In genomic region chr6:71339351-71339750, GRCm38 (mm10) we compare ENCODE assay signal across 16 mouse cellular contexts. TPM values are rescaled to one million over a fixed set of nuclear protein-coding genes. Genes with fewer than 3 reads are reported as not detected.
"Had no signal": no experiment of that assay in that cellular context is flagged by ENCODE, and none has a peak within 500 bp of the region (broad histone marks: within the 10 kb centered on the region; RNA-seq: fewer than 3 reads in every experiment).

No protein-coding gene starts in this region.

- H3K4me1 ChIP-seq: limb, embryonic 13.5 days; liver, embryonic 15.5 days; neural tube, embryonic 12.5 days had no signal

- H3K27ac ChIP-seq: kidney, postnatal 0 days; limb, embryonic 13.5 days; liver, embryonic 15.5 days; neural tube, embryonic 12.5 days had no signal

- H3K4me3 ChIP-seq: limb, embryonic 13.5 days; liver, embryonic 15.5 days; neural tube, embryonic 12.5 days had no signal

- H3K27me3 ChIP-seq: limb, embryonic 13.5 days; liver, embryonic 15.5 days; neural tube, embryonic 12.5 days had no signal

- ATAC-seq: lung, postnatal 0 days had no signal

- DNase-seq: kidney, adult 11 months; kidney, adult 9 months; kidney, postnatal 36 days; layer of hippocampus, adult 9-11 months; layer of hippocampus, postnatal 36 days; lung, adult 2 months; lung, postnatal 36 days; midbrain, embryonic 14.5 days; right cerebral cortex, postnatal 4 days had no signal

- H3K9ac ChIP-seq: limb, embryonic 13.5 days; liver, embryonic 15.5 days; neural tube, embryonic 12.5 days had no signal

- H3K4me2 ChIP-seq: limb, embryonic 13.5 days; liver, embryonic 11.5 days; liver, embryonic 15.5 days; neural tube, embryonic 12.5 days had no signal

- H3K36me3 ChIP-seq: limb, embryonic 13.5 days; liver, embryonic 15.5 days; neural tube, embryonic 12.5 days had no signal

- H3K9me3 ChIP-seq: limb, embryonic 13.5 days; liver, embryonic 15.5 days; neural tube, embryonic 12.5 days had no signal

RNA-seq across cellular contexts. Expression of gene Cd8b1, which starts 16.8 kb away (rescaled TPM):
- polyA plus RNA-seq: limb, embryonic 13.5 days; liver, embryonic 11.5 days; liver, embryonic 15.5 days; midbrain, embryonic 14.5 days; neural tube, embryonic 12.5 days; stomach, embryonic 16.5 days had no signal

RNA-seq across cellular contexts. Expression of gene Cd8a, which starts 33.9 kb away (rescaled TPM):
- polyA plus RNA-seq: limb, embryonic 13.5 days; liver, embryonic 11.5 days; liver, embryonic 15.5 days; midbrain, embryonic 14.5 days; neural tube, embryonic 12.5 days; stomach, embryonic 16.5 days had no signal
